In genomic region chr4:149159203-149159602, GRCm38 (mm10) we compare ENCODE assay signal across 22 mouse cellular contexts. TPM values are rescaled to one million over a fixed set of nuclear protein-coding genes. Genes with fewer than 3 reads are reported as not detected.
DNase-seq lines count a peak whose midpoint lies in the region; ATAC-seq and TF ChIP-seq lines count a peak whose summit lies in the region.
"Had no signal": no experiment of that assay in that cellular context is flagged by ENCODE, and none has a peak within 500 bp of the region (broad histone marks: within the 10 kb centered on the region; RNA-seq: fewer than 3 reads in every experiment).

No protein-coding gene starts in this region.

- ATAC-seq in intestine, postnatal 0 days = no peak
- ATAC-seq in intestine, embryonic 15.5 days = no peak
- ATAC-seq: activated CD4-positive, CD25-positive, alpha-beta regulatory T cell, adult 4 months; CD4-positive, CD25-positive, alpha-beta regulatory T cell, adult 4 months; forebrain, embryonic 13.5 days; forebrain, embryonic 16.5 days; Patski had no signal

- H3K9ac ChIP-seq in intestine, postnatal 0 days (ENCODE audit: low read depth, low read length) = no peak overlapping the region
- H3K9ac ChIP-seq in intestine, embryonic 15.5 days = no peak overlapping the region
- H3K9ac ChIP-seq: embryonic facial prominence, embryonic 12.5 days; forebrain, embryonic 13.5 days had no signal

- TF ChIP-seq CTCF in intestine, postnatal 0 days (IDR thresholded peaks at IDR 0.05; ENCODE audit: low read depth) = no peak
- TF ChIP-seq CTCF in E14TG2a.4 (conservative IDR thresholded peaks at IDR 0.05; ENCODE audit: low read length) = no peak
- no peak for TF ChIP-seq CTCF in bone marrow, adult 2 months (IDR thresholded peaks at IDR 0.05; ENCODE audit: control insufficient read depth, insufficient read depth, low read length)

- WGBS in intestine, postnatal 0 days = 77% methylated on average over 2 of the region's 2 CpGs
- WGBS in intestine, embryonic 15.5 days = 91% methylated on average over 2 of the region's 2 CpGs
- 76% methylated on average over 2 of the region's 2 CpGs for WGBS in bone marrow, adult 2 months

- no peaks in the 10 kb centered on the region for H3K27me3 ChIP-seq in intestine, postnatal 0 days (replicated peaks; ENCODE audit: control insufficient read depth, insufficient read depth, low read length)
- H3K27me3 ChIP-seq in intestine, embryonic 15.5 days (replicated peaks) = no peaks in the 10 kb centered on the region
- no peaks in the 10 kb centered on the region for H3K27me3 ChIP-seq in E14TG2a.4 (ENCODE audit: insufficient read depth, low read length)
- H3K27me3 ChIP-seq: CH12.LX; embryonic facial prominence, embryonic 12.5 days; forebrain, embryonic 13.5 days; Patski had no signal

- TF ChIP-seq POLR2A in bone marrow, adult 2 months (IDR thresholded peaks at IDR 0.05; ENCODE audit: borderline replicate concordance, control insufficient read depth, low read depth, low read length) = no peak

- H3K36me3 ChIP-seq in intestine, postnatal 0 days (ENCODE audit: control insufficient read depth, insufficient read depth) = peaks cover 95% of the 10 kb centered on the region
- H3K36me3 ChIP-seq in intestine, embryonic 15.5 days = peaks cover 62% of the 10 kb centered on the region
- peaks cover 97% of the 10 kb centered on the region for H3K36me3 ChIP-seq in E14TG2a.4 (ENCODE audit: insufficient read depth, low read length)

- H3K4me2 ChIP-seq in intestine, postnatal 0 days (replicated peaks; ENCODE audit: low read depth) = no peak overlapping the region
- H3K4me2 ChIP-seq in intestine, embryonic 15.5 days (replicated peaks) = no peak overlapping the region
- H3K4me2 ChIP-seq: embryonic facial prominence, embryonic 12.5 days; forebrain, embryonic 13.5 days had no signal

- H3K27ac ChIP-seq in intestine, postnatal 0 days (ENCODE audit: low read depth, low read length) = peak overlapping the region; percentile 46; the same call in 1 of the 2 replicates
- no peak overlapping the region for H3K27ac ChIP-seq in intestine, embryonic 15.5 days
- H3K27ac ChIP-seq in bone marrow, adult 2 months (ENCODE audit: control insufficient read depth, insufficient read depth, low read depth, low read length, poor library complexity) = peak overlapping the region; percentile 50
- H3K27ac ChIP-seq: embryonic facial prominence, embryonic 10.5 days; embryonic facial prominence, embryonic 12.5 days; forebrain, embryonic 13.5 days had no signal

- no peak for DNase-seq in heart, postnatal 25 days (ENCODE audit: low spot score)
- no peak for DNase-seq in left cerebral cortex, adult 9 months (ENCODE audit: low spot score in 2 of 2)
- DNase-seq: adrenal gland, adult 2 months; adrenal gland, postnatal 25 days; B cell, adult 2 months; cerebellum, adult 11-12 months; cerebellum, adult 2 months; cerebellum, adult 9-10 months; cerebellum, postnatal 10 days; cerebellum, postnatal 25 days had no signal

- H3K4me1 ChIP-seq in intestine, postnatal 0 days (replicated peaks; ENCODE audit: control insufficient read depth, insufficient read depth, low read length) = 0 out of 2 replicates have a peak, but pooled peaks cover 4% of the 10 kb centered on the region
- H3K4me1 ChIP-seq in intestine, embryonic 15.5 days (replicated peaks) = no peaks in the 10 kb centered on the region
- peaks cover 95% of the 10 kb centered on the region for H3K4me1 ChIP-seq in E14TG2a.4 (replicated peaks; ENCODE audit: low read depth, low read length)
- H3K4me1 ChIP-seq in bone marrow, adult 2 months (ENCODE audit: control insufficient read depth, insufficient read depth, low read length) = peaks cover 21% of the 10 kb centered on the region
- H3K4me1 ChIP-seq: embryonic facial prominence, embryonic 12.5 days had no signal

- intact Hi-C loops in heart, postnatal 25 days (cut with DNase I) = loop anchor here (10.0 kb wide), 1 partner anchor 456 kb away; no protein-coding TSS in a partner anchor

- no peaks in the 10 kb centered on the region for H3K9me3 ChIP-seq in intestine, postnatal 0 days (ENCODE audit: control insufficient read depth)
- H3K9me3 ChIP-seq in intestine, embryonic 15.5 days = no peaks in the 10 kb centered on the region
- H3K9me3 ChIP-seq in E14TG2a.4 (ENCODE audit: low read length) = no peaks in the 10 kb centered on the region
- H3K9me3 ChIP-seq: embryonic facial prominence, embryonic 12.5 days; forebrain, embryonic 13.5 days had no signal

- H3K4me3 ChIP-seq in intestine, postnatal 0 days (ENCODE audit: low read depth, low read length) = no peak overlapping the region
- H3K4me3 ChIP-seq in intestine, embryonic 15.5 days (replicated peaks) = no peak overlapping the region
- H3K4me3 ChIP-seq in E14TG2a.4 (replicated peaks; ENCODE audit: low read length) = 0 out of 2 replicates have a peak overlapping the region, but pooled peaks have one; percentile 55
- no peak overlapping the region for H3K4me3 ChIP-seq in bone marrow, adult 2 months (replicated peaks; ENCODE audit: control insufficient read depth, low read depth, low read length)
- H3K4me3 ChIP-seq: embryonic facial prominence, embryonic 10.5 days; embryonic facial prominence, embryonic 12.5 days; forebrain, embryonic 13.5 days had no signal

RNA-seq across cellular contexts. Expression of gene Pgd, which starts 7.4 kb away (rescaled TPM):
- 109 and 113 TPM in 2 replicates for polyA plus RNA-seq in intestine, postnatal 0 days (2015; fragmentation: Nextera tagmentation; extraction: Ambion mirVana)
- 195 and 210 TPM in 2 replicates for polyA plus RNA-seq in intestine, embryonic 15.5 days (2015; fragmentation: Nextera tagmentation; extraction: Ambion mirVana)
- polyA plus RNA-seq in bone marrow, adult 2 months (2011; ENCODE audit: insufficient read depth, insufficient read length, low replicate concordance, missing spikeins) = 68.6 and 170 TPM in 2 replicates
- total RNA-seq in heart, postnatal 25 days (2021) = 10 to 100 TPM; 39.9 TPM

RNA-seq across cellular contexts. Expression of gene Cenps, which starts 21.8 kb away (rescaled TPM):
- 10.6 and 12.1 TPM in 2 replicates for polyA plus RNA-seq in intestine, postnatal 0 days (2015; fragmentation: Nextera tagmentation; extraction: Ambion mirVana)
- polyA plus RNA-seq in intestine, embryonic 15.5 days (2015; fragmentation: Nextera tagmentation; extraction: Ambion mirVana) = 21.0 and 23.8 TPM in 2 replicates
- 37.7 and 47.8 TPM in 2 replicates for polyA plus RNA-seq in bone marrow, adult 2 months (2011; ENCODE audit: insufficient read depth, insufficient read length, low replicate concordance, missing spikeins)
- 1 to 10 TPM; 7.8 to 8.9 TPM for total RNA-seq in heart, postnatal 25 days (2021)

RNA-seq across cellular contexts. Expression of gene Cort, which starts 32.6 kb away (rescaled TPM):
- not detected in 2 replicates for polyA plus RNA-seq in intestine, postnatal 0 days (2015; fragmentation: Nextera tagmentation; extraction: Ambion mirVana)
- polyA plus RNA-seq in intestine, embryonic 15.5 days (2015; fragmentation: Nextera tagmentation; extraction: Ambion mirVana) = not detected in 2 replicates
- 1.5 TPM in 1 of 2 replicates, not detected in the other for polyA plus RNA-seq in bone marrow, adult 2 months (2011; ENCODE audit: insufficient read depth, insufficient read length, low replicate concordance, missing spikeins)
- under 1 TPM in 1 of 2 experiments, not detected in 1; 0.39 TPM for total RNA-seq in heart, postnatal 25 days (2021)
- polyA plus RNA-seq: adrenal gland, adult 2 months; CD4-positive, CD25-positive, alpha-beta regulatory T cell, adult 4 months; embryonic facial prominence, embryonic 12.5 days; forebrain, embryonic 13.5 days had no signal

RNA-seq across cellular contexts. Expression of gene Dffa, which starts 55.3 kb away (rescaled TPM):
- polyA plus RNA-seq in intestine, postnatal 0 days (2015; fragmentation: Nextera tagmentation; extraction: Ambion mirVana) = 26.9 and 28.2 TPM in 2 replicates
- polyA plus RNA-seq in intestine, embryonic 15.5 days (2015; fragmentation: Nextera tagmentation; extraction: Ambion mirVana) = 44.9 and 48.3 TPM in 2 replicates
- polyA plus RNA-seq in bone marrow, adult 2 months (2011; ENCODE audit: insufficient read depth, insufficient read length, low replicate concordance, missing spikeins) = 5.5 and 12.4 TPM in 2 replicates
- total RNA-seq in heart, postnatal 25 days (2021) = 10 to 100 TPM; 41.3 to 41.5 TPM

RNA-seq across cellular contexts. Expression of gene Pex14, which starts 59.5 kb away (rescaled TPM):
- polyA plus RNA-seq in intestine, postnatal 0 days (2015; fragmentation: Nextera tagmentation; extraction: Ambion mirVana) = 48.9 and 56.0 TPM in 2 replicates
- 52.1 and 54.8 TPM in 2 replicates for polyA plus RNA-seq in intestine, embryonic 15.5 days (2015; fragmentation: Nextera tagmentation; extraction: Ambion mirVana)
- polyA plus RNA-seq in bone marrow, adult 2 months (2011; ENCODE audit: insufficient read depth, insufficient read length, low replicate concordance, missing spikeins) = 5.6 and 12.4 TPM in 2 replicates
- total RNA-seq in heart, postnatal 25 days (2021) = 10 to 100 TPM; 19.4 to 20.1 TPM
